Mouse (Mus musculus) bone marrow macrophage, adult 2 months (primary cell): ENCODE data around the gene Trp73.

Source experiments
- CTCF ChIP-seq: IDR thresholded peaks from 2 replicates; pipeline ENCODE4 v1.5.1; 2012; ENCODE audit warnings: low read depth, mild to moderate bottlenecking, low read length, moderate library complexity
- POLR2A ChIP-seq: IDR thresholded peaks from 2 replicates; pipeline ENCODE4 v1.6.1; 2012; ENCODE audit warnings: mild to moderate bottlenecking, low read depth, low read length, borderline replicate concordance

DNA sequence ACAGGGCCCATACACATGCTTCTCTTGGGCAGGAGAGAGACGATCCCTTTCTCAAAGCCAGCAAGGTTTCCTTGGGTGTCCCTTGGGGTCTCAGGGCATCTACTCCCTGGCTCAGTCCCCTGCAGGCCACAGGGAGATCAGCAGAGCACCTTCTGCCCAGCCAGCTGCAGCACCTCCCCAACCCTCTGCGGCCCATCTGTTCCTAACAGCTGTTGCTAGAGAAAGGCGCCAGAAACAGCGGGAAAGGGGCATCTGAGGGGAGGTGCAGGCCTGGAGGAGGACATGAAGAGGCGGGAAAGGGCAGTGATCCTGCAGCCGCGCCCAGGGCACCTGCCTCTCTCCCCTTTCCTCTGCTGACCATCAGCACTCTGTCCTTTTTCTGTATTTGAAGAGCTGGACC is 40.6 kb downstream of the Trp73 start:
- TF ChIP-seq CTCF (no peak), POLR2A (no peak)
